Mouse (Mus musculus) hindbrain, embryonic 10.5 days (tissue): ENCODE results near the gene Foxp3. TPM values are rescaled to one million over a fixed set of nuclear protein-coding genes. Genes with fewer than 3 reads are reported as not detected.

ENCODE experiments used
- DNase-seq: peaks from one replicate; pipeline ENCODE4 v3.0.0-alpha.2; 2017; ENCODE audit warnings: low spot score
- H3K27ac ChIP-seq: fragments of 300-500 bp; sonication (generic); 2 replicates; pipeline ENCODE4 v1.5.1; 2016; ENCODE audit warnings: mild to moderate bottlenecking, moderate library complexity
- H3K27me3 ChIP-seq: fragments of 300-500 bp; sonication (generic); 2 replicates; pipeline ENCODE4 v1.6.1; 2016; ENCODE audit warnings: mild to moderate bottlenecking; ENCODE audit not compliant: poor library complexity, insufficient read depth, severe bottlenecking
- H3K36me3 ChIP-seq: fragments of 300-500 bp; sonication (generic); 2 replicates; pipeline ENCODE4 v1.6.1; 2016; ENCODE audit warnings: mild to moderate bottlenecking, moderate library complexity
- H3K4me1 ChIP-seq: fragments of 300-500 bp; sonication (generic); replicated peaks from 2 replicates; pipeline ENCODE4 v1.6.1; 2016; ENCODE audit warnings: mild to moderate bottlenecking
- H3K4me3 ChIP-seq: fragments of 300-500 bp; sonication (generic); 2 replicates; pipeline ENCODE4 v1.5.1; 2016; ENCODE audit warnings: mild to moderate bottlenecking, moderate library complexity
- H3K9me3 ChIP-seq: fragments of 300-500 bp; sonication (generic); 2 replicates; pipeline ENCODE4 v1.6.1; 2016; ENCODE audit warnings: mild to moderate bottlenecking, moderate library complexity
- WGBS: fragments of 180-500 bp; shearing (Covaris S2); methylation state at CpG from one replicate; pipeline ENCODE4 v1.1.7; 2016; 5-methylcytosine and 5-hydroxymethylcytosine counted together
- polyA plus RNA-seq: library from polyadenylated mRNA; unstranded; fragments of >200 nt; fragmentation: Nextera tagmentation; extraction: Ambion mirVana; gene quantifications from 2 replicates; pipeline ENCODE4 v1.2.1, GENCODE M21; 2016

Gene Foxp3
- 0.07 and 0.08 TPM in 2 replicates for polyA plus RNA-seq

- Histone ChIP-seq H3K36me3 (no peaks in the 10 kb centered on the region), H3K4me1 (peaks cover 23% of the 10 kb centered on the region), H3K27ac (peak within 1 kb of the TSS; percentile 95), H3K9me3 (peaks cover 17% of the 10 kb centered on the region), H3K4me3 (peak within 1 kb of the TSS; percentile 63), H3K27me3 (no peaks in the 10 kb centered on the region)
- peak; percentile 9 for DNase-seq
- WGBS: 32% methylated on average over 63 of the region's 72 CpGs
Observed at GRCm38 (mm10) chrX:7573176-7574086, at the start of gene Foxp3. Gene Foxp3 (plus strand): TSS chrX:7573644.

- no peaks in the 10 kb centered on the region for H3K36me3 ChIP-seq
- no peaks in the 10 kb centered on the region for H3K27me3 ChIP-seq
- no peaks in the 10 kb centered on the region for H3K4me1 ChIP-seq
- H3K9me3 ChIP-seq: no peaks in the 10 kb centered on the region
- 38% methylated on average over 3 of the region's 3 CpGs for WGBS
- no peak overlapping the region for H3K27ac ChIP-seq
- no peak overlapping the region for H3K4me3 ChIP-seq
- DNase-seq: no peak
Observed at GRCm38 (mm10) chrX:7524961-7525360, 48.5 kb upstream of the Foxp3 start.

- no peak overlapping the region for H3K4me3 ChIP-seq
- no peak overlapping the region for H3K27ac ChIP-seq
- WGBS: 89% methylated on average over 4 of the region's 4 CpGs
Observed at GRCm38 (mm10) chrX:7553474-7553873, 20.0 kb upstream of the Foxp3 start.

GRCm38 (mm10) chrX:7563076-7563475, 10.4 kb upstream of the Foxp3 start:
- Histone ChIP-seq H3K27me3 (no peaks in the 10 kb centered on the region), H3K9me3 (peaks cover 5% of the 10 kb centered on the region; the same call in 1 of the 2 replicates), H3K4me3 (no peak overlapping the region), H3K4me1 (0 out of 2 replicates have a peak, but pooled peaks cover 3% of the 10 kb centered on the region), H3K27ac (no peak overlapping the region), H3K36me3 (peaks cover 10% of the 10 kb centered on the region)
- no peak for DNase-seq
- 30% methylated on average over 2 of the region's 2 CpGs for WGBS

More at GRCm38 (mm10) chrX:7553474-7553873, 20.0 kb upstream of the Foxp3 start:
- no peaks in the 10 kb centered on the region for H3K9me3 ChIP-seq
- no peak for DNase-seq
- H3K4me1 ChIP-seq: no peaks in the 10 kb centered on the region
- no peaks in the 10 kb centered on the region for H3K27me3 ChIP-seq
- H3K36me3 ChIP-seq: no peaks in the 10 kb centered on the region

- Histone ChIP-seq H3K36me3 (no peaks in the 10 kb centered on the region), H3K4me3 (no peak overlapping the region), H3K4me1 (0 out of 2 replicates have a peak, but pooled peaks cover 8% of the 10 kb centered on the region), H3K27ac (no peak overlapping the region), H3K9me3 (no peaks in the 10 kb centered on the region), H3K27me3 (no peaks in the 10 kb centered on the region)
- 85% methylated on average over 6 of the region's 6 CpGs for WGBS
- DNase-seq: no peak
Observed at GRCm38 (mm10) chrX:7566352-7566751, 7.1 kb upstream of the Foxp3 start.

GRCm38 (mm10) chrX:7567491-7567890, 6.0 kb upstream of the Foxp3 start:
- Histone ChIP-seq H3K27me3 (no peaks in the 10 kb centered on the region), H3K36me3 (no peaks in the 10 kb centered on the region), H3K27ac (no peak overlapping the region), H3K4me1 (peaks cover 11% of the 10 kb centered on the region), H3K9me3 (no peaks in the 10 kb centered on the region), H3K4me3 (no peak overlapping the region)
- DNase-seq: no peak
- 77% methylated on average over 9 of the region's 9 CpGs for WGBS

- Histone ChIP-seq H3K27ac (no peak overlapping the region), H3K4me3 (no peak overlapping the region), H3K9me3 (peaks cover 17% of the 10 kb centered on the region), H3K36me3 (no peaks in the 10 kb centered on the region), H3K4me1 (peaks cover 23% of the 10 kb centered on the region), H3K27me3 (no peaks in the 10 kb centered on the region)
- 62% methylated on average over 7 of the region's 7 CpGs for WGBS
- DNase-seq: no peak
Observed at GRCm38 (mm10) chrX:7570481-7571175, 2.8 kb upstream of the Foxp3 start.

GRCm38 (mm10) chrX:7571565-7572136, 1.8 kb upstream of the Foxp3 start:
- peaks cover 17% of the 10 kb centered on the region for H3K9me3 ChIP-seq
- no peaks in the 10 kb centered on the region for H3K27me3 ChIP-seq
- H3K4me3 ChIP-seq: no peak overlapping the region
- no peak overlapping the region for H3K27ac ChIP-seq
- 93% methylated on average over 9 of the region's 9 CpGs for WGBS
- H3K4me1 ChIP-seq: peaks cover 23% of the 10 kb centered on the region
- no peaks in the 10 kb centered on the region for H3K36me3 ChIP-seq
- DNase-seq: no peak

- Histone ChIP-seq H3K27ac (no peak overlapping the region), H3K4me3 (no peak overlapping the region; the same call in 1 of the 2 replicates), H3K36me3 (no peaks in the 10 kb centered on the region), H3K27me3 (no peaks in the 10 kb centered on the region), H3K4me1 (peaks cover 23% of the 10 kb centered on the region), H3K9me3 (peaks cover 17% of the 10 kb centered on the region)
- DNase-seq: no peak
- 87% methylated on average over 10 of the region's 10 CpGs for WGBS
Observed at GRCm38 (mm10) chrX:7572466-7572865, 978 bp upstream of the Foxp3 start.

GRCm38 (mm10) chrX:7574087-7574884, 842 bp downstream of the Foxp3 start, which contains the start of gene Ppp1r3f:
Gene Ppp1r3f (minus strand): TSS chrX:7574283.
- DNase-seq: peak; percentile 91
- Histone ChIP-seq H3K27ac (peak within 1 kb of the TSS; percentile 95), H3K36me3 (no peaks in the 10 kb centered on the region), H3K4me3 (peak within 1 kb of the TSS; percentile 63), H3K27me3 (no peaks in the 10 kb centered on the region), H3K4me1 (peaks cover 23% of the 10 kb centered on the region), H3K9me3 (peaks cover 17% of the 10 kb centered on the region)
- WGBS: 20% methylated on average over 65 of the region's 65 CpGs

GRCm38 (mm10) chrX:7574885-7575231, 1.4 kb downstream of the Foxp3 start:
- DNase-seq: no peak
- Histone ChIP-seq H3K27me3 (no peaks in the 10 kb centered on the region), H3K4me3 (peak overlapping the region; percentile 63), H3K4me1 (peaks cover 23% of the 10 kb centered on the region), H3K27ac (peak overlapping the region; percentile 95), H3K9me3 (peaks cover 17% of the 10 kb centered on the region), H3K36me3 (no peaks in the 10 kb centered on the region)
- 21% methylated on average over 5 of the region's 6 CpGs for WGBS

GRCm38 (mm10) chrX:7581151-7581550, 7.7 kb downstream of the Foxp3 start:
- Histone ChIP-seq H3K36me3 (peaks cover 5% of the 10 kb centered on the region; the same call in 1 of the 2 replicates), H3K27ac (no peak overlapping the region), H3K27me3 (no peaks in the 10 kb centered on the region), H3K9me3 (no peaks in the 10 kb centered on the region; the same call in 1 of the 2 replicates), H3K4me3 (no peak overlapping the region), H3K4me1 (no peaks in the 10 kb centered on the region)
- DNase-seq: no peak
- WGBS: 84% methylated on average over 2 of the region's 2 CpGs
